Mouse (Mus musculus) hindbrain, embryonic 11.5 days (tissue): ENCODE results near the gene Prkg1. TPM values are rescaled to one million over a fixed set of nuclear protein-coding genes. Genes with fewer than 3 reads are reported as not detected.
"Not testable (repeated sequence)": the region's sequence is repeated elsewhere in the genome, so short reads cannot be mapped to it uniquely, and the experiment has no call there.

Experiments used
- ATAC-seq: fragments of 200-750 bp; cut with Nextera tagmentation; 2 replicates; pipeline ENCODE4 v1.8.0; 2017; ENCODE audit warnings: mild to moderate bottlenecking, moderate TSS enrichment, moderate library complexity; ENCODE audit not compliant: low FRiP score
- DNase-seq: peaks from one replicate; pipeline ENCODE4 v3.0.0-alpha.2; 2015; ENCODE audit warnings: low spot score
- H3K27ac ChIP-seq: fragments of 300-500 bp; sonication (generic); 2 replicates; pipeline ENCODE4 v1.5.1; 2014; ENCODE audit warnings: mild to moderate bottlenecking, low read depth, low read length
- H3K27me3 ChIP-seq: fragments of 300-500 bp; sonication (generic); 2 replicates; pipeline ENCODE4 v1.6.1; 2014; ENCODE audit warnings: mild to moderate bottlenecking, low read length, moderate library complexity, mixed read lengths; ENCODE audit not compliant: control insufficient read depth, insufficient read depth
- H3K36me3 ChIP-seq: fragments of 300-500 bp; sonication (generic); 2 replicates; pipeline ENCODE4 v1.6.1; 2014; ENCODE audit warnings: mild to moderate bottlenecking, low read length, moderate library complexity, mixed read lengths; ENCODE audit not compliant: control insufficient read depth, insufficient read depth
- H3K4me1 ChIP-seq: fragments of 300-500 bp; sonication (generic); replicated peaks from 2 replicates; pipeline ENCODE4 v1.6.1; 2014; ENCODE audit warnings: low read length, mixed read lengths; ENCODE audit not compliant: control insufficient read depth, insufficient read depth
- H3K4me2 ChIP-seq: fragments of 300-500 bp; sonication (generic); replicated peaks from 2 replicates; pipeline ENCODE4 v1.6.1; 2014; ENCODE audit warnings: mild to moderate bottlenecking, low read depth, low read length
- H3K4me3 ChIP-seq: fragments of 300-500 bp; sonication (generic); 2 replicates; pipeline ENCODE4 v1.5.1; 2014; ENCODE audit warnings: low read depth, low read length
- H3K9ac ChIP-seq: fragments of 300-500 bp; sonication (generic); 2 replicates; pipeline ENCODE4 v1.6.1; 2014; ENCODE audit warnings: low read depth, low read length
- H3K9me3 ChIP-seq: fragments of 300-500 bp; sonication (generic); 2 replicates; pipeline ENCODE4 v1.6.1; 2016; ENCODE audit warnings: low read length; ENCODE audit not compliant: control insufficient read depth
- WGBS: fragments of 180-500 bp; shearing (Covaris S2); extraction: QIAGEN DNeasy Blood & Tissue Kit; methylation state at CpG from one replicate; pipeline ENCODE4 v1.1.7; 2014; 5-methylcytosine and 5-hydroxymethylcytosine counted together
- polyA plus RNA-seq: library from polyadenylated mRNA; unstranded; fragments of >200 nt; fragmentation: Nextera tagmentation; extraction: Ambion mirVana; gene quantifications from 2 replicates; pipeline ENCODE4 v1.2.1, GENCODE M21; 2014

The Prkg1 gene
- polyA plus RNA-seq, 1 experiment from 2014 or later, result 8.6 TPM

- Histone ChIP-seq H3K36me3 (no peaks in the 10 kb centered on the region), H3K4me1 (peaks cover 4% of the 10 kb centered on the region), H3K4me3 (peak overlapping the region; percentile 35), H3K27ac (no peak overlapping the region), H3K4me2 (peak overlapping the region; percentile 68), H3K9ac (no peak overlapping the region), H3K9me3 (no peaks in the 10 kb centered on the region), H3K27me3 (peaks cover 37% of the 10 kb centered on the region)
- WGBS, result under 1% methylated on average over 23 of the region's 23 CpGs
- ATAC-seq, result peak; percentile 47
- DNase-seq, result peak; percentile 61
Observed at GRCm38 (mm10) chr19:30548411-30549043, 1216.3 kb downstream of the Prkg1 start.

- not testable (repeated sequence) for H3K27ac ChIP-seq, H3K27me3 ChIP-seq, H3K36me3 ChIP-seq, ATAC-seq, H3K4me1 ChIP-seq, H3K9me3 ChIP-seq
- peak; percentile 61 for DNase-seq
- WGBS, result 3% methylated on average over 41 of the region's 44 CpGs
- H3K4me2 ChIP-seq, result peak overlapping the region; percentile 59
- H3K4me3 ChIP-seq, result peak overlapping the region; percentile 35
- H3K9ac ChIP-seq, result peak overlapping the region; percentile 45
Observed at GRCm38 (mm10) chr19:30539365-30539941, 1225.4 kb downstream of the Prkg1 start.

DNA sequence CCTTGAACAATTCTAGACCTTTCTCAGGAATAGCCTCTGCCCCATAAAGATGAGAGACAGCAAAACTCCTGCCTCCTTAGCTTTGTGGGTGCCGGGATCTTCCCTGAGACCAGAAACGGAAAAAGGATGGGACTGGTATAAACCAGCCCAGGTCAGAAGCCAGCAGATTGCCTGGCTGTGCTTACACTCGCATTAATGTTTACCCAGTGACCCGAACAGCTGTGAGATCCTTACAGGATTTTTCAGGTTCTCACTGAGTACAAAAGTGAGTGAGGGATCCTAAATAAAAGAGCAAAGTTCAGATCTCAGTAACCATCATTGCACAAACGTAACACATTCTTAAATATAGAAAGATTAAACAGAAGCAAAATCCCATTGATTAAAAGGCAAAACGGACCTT, 1248.1 kb downstream of the Prkg1 start:
- Histone ChIP-seq H3K9ac (no peak overlapping the region), H3K27me3 (no peaks in the 10 kb centered on the region), H3K4me2 (no peak overlapping the region), H3K27ac (no peak overlapping the region), H3K4me1 (no peaks in the 10 kb centered on the region), H3K4me3 (no peak overlapping the region), H3K36me3 (no peaks in the 10 kb centered on the region), H3K9me3 (no peaks in the 10 kb centered on the region)
- 68% methylated on average over 6 of the region's 6 CpGs for WGBS
- ATAC-seq (no peak), DNase-seq (no peak)

Other genes starting within 250 kb of the Prkg1 start
- gene A1cf, start 103.7 kb upstream of the Prkg1 start, polyA plus RNA-seq, result not detected in 2 replicates